Mouse (Mus musculus) liver, embryonic 11.5 days (tissue): ENCODE measurements at regions not wholly inside any gene's neighbourhood (a gene's known extent, or its start where the extent isn't known, plus 50 kb on each side); places are given as distances from the start of the nearest gene placed in this dataset.

Experiments
- ATAC-seq: fragments of 200-750 bp; cut with Nextera tagmentation; replicated peaks from 2 replicates; pipeline ENCODE4 v1.8.0; 2017; ENCODE audit warnings: moderate number of reproducible peaks, mild to moderate bottlenecking, moderate TSS enrichment, moderate library complexity; ENCODE audit not compliant: low FRiP score
- DNase-seq: peaks from one replicate; pipeline ENCODE4 v3.0.0-alpha.2; 2017; ENCODE audit warnings: low spot score
- H3K27ac ChIP-seq: fragments of 300-500 bp; sonication (generic); 2 replicates; pipeline ENCODE4 v1.5.1; 2014; ENCODE audit warnings: mild to moderate bottlenecking, low read depth, low read length, control low read depth
- H3K27me3 ChIP-seq: fragments of 300-500 bp; sonication (generic); replicated peaks from 2 replicates; pipeline ENCODE4 v1.6.1; 2014; ENCODE audit warnings: low read length, mixed read lengths; ENCODE audit not compliant: control insufficient read depth, insufficient read depth
- H3K36me3 ChIP-seq: fragments of 300-500 bp; sonication (generic); 2 replicates; pipeline ENCODE4 v1.6.1; 2014; ENCODE audit warnings: mild to moderate bottlenecking, low read length, moderate library complexity, mixed read lengths; ENCODE audit not compliant: control insufficient read depth, insufficient read depth
- H3K4me1 ChIP-seq: fragments of 300-500 bp; sonication (generic); replicated peaks from 2 replicates; pipeline ENCODE4 v1.6.1; 2014; ENCODE audit warnings: low read length, mixed read lengths; ENCODE audit not compliant: control insufficient read depth, insufficient read depth
- H3K4me2 ChIP-seq: fragments of 300-500 bp; sonication (generic); 2 replicates; pipeline ENCODE4 v1.6.1; 2014; ENCODE audit warnings: mild to moderate bottlenecking, control low read depth, moderate library complexity
- H3K4me3 ChIP-seq: fragments of 300-500 bp; sonication (generic); 2 replicates; pipeline ENCODE4 v1.5.1; 2014; ENCODE audit warnings: low read depth, low read length, control low read depth
- H3K9ac ChIP-seq: fragments of 300-500 bp; sonication (generic); 2 replicates; pipeline ENCODE4 v1.6.1; 2014; ENCODE audit warnings: low read depth, low read length, control low read depth
- H3K9me3 ChIP-seq: fragments of 300-500 bp; sonication (generic); 2 replicates; pipeline ENCODE4 v1.6.1; 2016; ENCODE audit warnings: low read length, inconsistent platforms, mixed read lengths; ENCODE audit not compliant: control insufficient read depth
- WGBS: fragments of 180-500 bp; shearing (Covaris S2); extraction: QIAGEN DNeasy Blood & Tissue Kit; methylation state at CpG from one replicate; pipeline ENCODE4 v1.1.7; 2014; 5-methylcytosine and 5-hydroxymethylcytosine counted together

DNA sequence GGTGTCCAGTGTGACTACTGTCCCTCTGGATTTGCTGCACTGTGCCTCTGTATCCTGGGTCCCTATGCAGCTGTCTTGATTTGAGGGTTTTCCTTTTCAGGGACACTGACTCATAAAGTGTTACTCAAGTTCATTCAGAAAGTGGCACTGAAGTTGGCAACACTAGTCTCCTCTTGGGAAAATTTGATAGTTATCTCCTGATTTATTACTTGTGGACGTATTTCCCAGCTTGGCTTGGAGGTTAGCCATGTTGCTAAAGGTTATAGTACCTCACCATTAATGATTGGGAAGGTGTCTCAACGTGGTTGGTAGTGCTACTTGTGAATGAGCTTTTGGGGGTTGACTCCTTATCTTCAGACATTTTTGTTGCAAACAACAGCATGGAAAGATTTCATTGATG lies 130.1 kb upstream of the Ttc29 start:
- Histone ChIP-seq H3K27me3 (no peaks in the 10 kb centered on the region), H3K9me3 (no peaks in the 10 kb centered on the region), H3K4me3 (no peak overlapping the region), H3K9ac (no peak overlapping the region), H3K27ac (no peak overlapping the region), H3K4me2 (no peak overlapping the region), H3K36me3 (no peaks in the 10 kb centered on the region), H3K4me1 (no peaks in the 10 kb centered on the region)
- no peak for ATAC-seq
- DNase-seq = no peak
- WGBS = 79% methylated on average over 2 of the region's 2 CpGs

DNA sequence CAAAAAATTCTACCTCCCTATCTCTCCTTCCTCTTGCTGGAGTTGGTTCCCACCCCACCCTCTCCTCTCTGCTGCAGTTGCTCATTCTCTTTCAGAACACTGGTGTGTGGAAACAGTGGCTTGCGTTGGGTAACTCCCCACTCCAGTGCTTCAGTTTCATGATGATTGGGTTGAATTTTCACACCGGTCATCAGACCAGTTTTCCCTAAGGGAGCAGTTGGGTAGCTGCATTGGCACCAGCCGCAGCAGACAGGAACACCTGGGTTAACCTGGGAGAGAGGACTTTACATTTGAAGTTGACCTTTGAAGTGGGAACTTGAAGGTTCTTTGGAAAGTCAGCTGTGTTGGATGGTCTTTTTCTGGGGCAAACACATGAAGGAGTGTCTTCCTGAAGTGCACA lies 126.7 kb upstream of the Ttc29 start:
- Histone ChIP-seq H3K36me3 (no peaks in the 10 kb centered on the region), H3K4me2 (no peak overlapping the region), H3K9ac (no peak overlapping the region), H3K4me3 (no peak overlapping the region), H3K27me3 (no peaks in the 10 kb centered on the region), H3K4me1 (no peaks in the 10 kb centered on the region), H3K27ac (no peak overlapping the region), H3K9me3 (no peaks in the 10 kb centered on the region)
- ATAC-seq (no peak), DNase-seq (no peak)
- 92% methylated on average over 3 of the region's 3 CpGs for WGBS

DNA sequence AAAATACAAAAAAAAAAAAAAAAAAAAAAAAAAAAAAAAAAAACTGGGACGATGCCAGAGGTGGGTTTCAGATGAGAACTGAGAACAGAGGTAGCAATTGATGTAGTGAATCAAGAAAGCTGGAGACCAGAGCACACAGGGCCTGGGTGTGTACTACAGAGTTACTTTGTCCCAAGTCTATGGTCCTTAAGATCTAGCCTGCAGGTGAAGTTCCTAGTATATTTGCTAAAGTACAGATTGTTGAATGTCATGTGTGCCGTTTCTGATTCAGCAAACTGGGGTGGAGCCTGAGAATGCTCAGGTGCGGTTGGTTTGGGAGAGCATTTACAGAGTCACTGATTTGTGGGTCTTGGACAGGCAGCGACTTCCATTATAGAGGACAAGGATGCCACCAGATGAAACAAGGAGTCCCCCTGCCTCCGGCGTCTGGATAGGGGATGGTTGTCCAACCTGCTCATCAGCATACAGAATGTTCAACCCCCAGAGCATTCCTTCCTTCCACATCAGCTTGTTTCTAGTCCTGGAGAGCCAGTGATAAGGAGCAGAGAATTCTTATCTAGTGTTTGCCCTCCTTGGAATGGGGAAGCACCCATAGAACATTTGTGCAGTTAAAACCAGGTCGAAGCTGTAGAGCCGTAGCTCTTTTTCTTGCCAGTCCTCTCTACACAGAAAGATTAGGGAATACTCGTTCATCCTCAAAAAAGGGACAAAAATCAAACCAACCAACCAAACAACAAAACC lies 122.5 kb upstream of the Ttc29 start:
- ATAC-seq (no peak), DNase-seq (no peak)
- no peaks in the 10 kb centered on the region for H3K4me1 ChIP-seq
- H3K27me3 ChIP-seq = no peaks in the 10 kb centered on the region
- no peaks in the 10 kb centered on the region for H3K36me3 ChIP-seq
- H3K4me2 ChIP-seq = no peak overlapping the region
- no peak overlapping the region for H3K9ac ChIP-seq
- H3K4me3 ChIP-seq = no peak overlapping the region
- no peaks in the 10 kb centered on the region for H3K9me3 ChIP-seq
- 56% methylated on average over 9 of the region's 9 CpGs for WGBS
- H3K27ac ChIP-seq = no peak overlapping the region

DNA sequence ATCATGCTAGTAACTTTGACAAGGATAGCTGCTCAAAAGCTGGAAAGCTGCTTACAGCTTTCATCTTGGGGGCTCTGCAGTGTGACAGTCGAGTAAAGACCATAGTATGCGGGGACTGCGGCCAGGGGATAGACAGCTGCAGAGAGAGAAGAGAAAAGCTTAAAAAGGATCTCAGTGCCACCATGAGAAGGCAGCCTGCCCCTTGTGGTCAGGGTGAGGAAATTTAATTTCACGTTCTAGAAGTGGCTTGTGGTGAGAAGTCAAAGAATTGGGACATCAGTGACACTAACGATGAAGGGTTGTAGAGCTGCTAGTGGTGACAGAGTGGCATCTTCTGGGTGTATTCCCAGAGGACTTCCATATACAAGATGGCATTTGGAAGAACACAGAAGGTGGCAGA lies 116.7 kb upstream of the Ttc29 start:
- DNase-seq (no peak), ATAC-seq (no peak)
- Histone ChIP-seq H3K9me3 (no peaks in the 10 kb centered on the region), H3K36me3 (no peaks in the 10 kb centered on the region), H3K27me3 (no peaks in the 10 kb centered on the region), H3K4me3 (no peak overlapping the region), H3K9ac (no peak overlapping the region), H3K4me1 (no peaks in the 10 kb centered on the region), H3K27ac (no peak overlapping the region), H3K4me2 (no peak overlapping the region)
- WGBS = 51% methylated on average over 5 of the region's 5 CpGs

DNA sequence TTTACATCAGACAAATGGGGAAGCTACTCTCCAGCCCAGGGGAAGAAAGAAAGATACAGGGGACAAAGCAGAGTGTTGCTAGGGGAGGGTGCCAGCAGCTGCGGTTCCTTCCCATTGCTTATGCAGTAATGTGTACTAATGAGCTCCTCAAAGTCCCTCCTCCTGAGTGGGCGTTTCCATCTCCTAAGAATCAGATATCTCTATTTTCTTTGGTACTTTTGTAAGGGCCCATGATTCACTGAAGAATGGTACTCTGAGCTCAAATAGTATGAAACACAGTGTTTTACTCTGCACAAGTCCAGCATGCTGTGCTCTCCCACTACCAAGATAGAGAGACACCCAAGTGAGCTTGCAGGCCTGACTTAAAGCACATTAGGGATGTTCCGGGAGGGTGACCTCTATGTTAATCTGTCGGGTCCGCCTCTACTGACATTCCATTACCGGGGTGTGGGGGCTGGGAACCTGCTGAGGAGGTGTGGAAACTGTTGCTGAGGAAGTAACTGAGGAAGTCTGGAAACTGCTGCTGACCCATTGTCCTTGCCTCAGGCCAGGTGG lies 114.8 kb upstream of the Ttc29 start:
- 28% methylated on average over 6 of the region's 6 CpGs for WGBS
- Histone ChIP-seq H3K36me3 (no peaks in the 10 kb centered on the region), H3K4me1 (no peaks in the 10 kb centered on the region), H3K4me3 (no peak overlapping the region), H3K4me2 (no peak overlapping the region), H3K27ac (no peak overlapping the region), H3K9me3 (no peaks in the 10 kb centered on the region), H3K27me3 (no peaks in the 10 kb centered on the region), H3K9ac (no peak overlapping the region)
- no peak for ATAC-seq
- no peak for DNase-seq

DNA sequence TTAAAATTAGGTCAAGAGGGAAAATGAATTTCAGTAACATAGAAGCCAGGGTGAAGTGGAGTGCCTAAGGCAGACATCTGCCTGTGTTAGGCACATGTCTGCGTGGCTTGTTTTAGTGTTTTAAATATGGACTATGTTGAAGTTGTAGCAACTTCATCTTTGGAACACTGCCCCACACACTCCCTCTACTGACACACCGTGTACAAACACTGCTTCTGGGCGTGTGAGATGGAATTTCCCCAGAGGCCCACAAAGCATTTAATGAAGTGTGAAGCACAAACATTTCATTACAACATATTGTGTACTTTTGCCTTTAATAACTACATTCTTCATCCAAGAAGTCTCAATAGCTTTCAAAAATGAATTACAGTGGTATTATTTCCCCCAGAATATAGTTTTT lies 114.0 kb upstream of the Ttc29 start:
- no peak overlapping the region for H3K9ac ChIP-seq
- no peaks in the 10 kb centered on the region for H3K4me1 ChIP-seq
- ATAC-seq (no peak), DNase-seq (no peak)
- no peak overlapping the region for H3K27ac ChIP-seq
- H3K4me2 ChIP-seq = no peak overlapping the region
- no peaks in the 10 kb centered on the region for H3K27me3 ChIP-seq
- H3K36me3 ChIP-seq = no peaks in the 10 kb centered on the region
- no peaks in the 10 kb centered on the region for H3K9me3 ChIP-seq
- no peak overlapping the region for H3K4me3 ChIP-seq
- WGBS = 84% methylated on average over 3 of the region's 3 CpGs

DNA sequence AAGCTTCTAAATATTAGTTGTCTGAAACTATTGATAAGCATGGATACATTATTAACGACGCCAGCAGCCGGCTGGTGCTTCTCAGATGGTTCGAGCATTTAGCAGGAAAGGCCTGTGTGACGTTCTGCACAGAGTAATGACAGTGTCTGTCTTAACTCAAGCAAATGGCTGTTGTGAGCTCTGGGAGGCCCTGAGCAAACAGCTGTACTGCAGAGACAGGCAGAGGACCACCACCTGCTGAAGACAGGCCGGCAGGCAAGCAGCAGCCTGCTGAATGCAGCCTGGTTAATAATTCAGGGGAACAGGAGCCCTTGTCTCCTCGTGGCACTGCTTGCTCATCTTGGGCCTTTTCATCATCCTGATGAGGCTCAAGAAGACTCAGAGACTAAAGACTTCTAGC lies 105.8 kb upstream of the Ttc29 start:
- WGBS = 46% methylated on average over 7 of the region's 7 CpGs
- no peak overlapping the region for H3K4me3 ChIP-seq
- H3K27ac ChIP-seq = no peak overlapping the region
- no peak overlapping the region for H3K9ac ChIP-seq
- DNase-seq = no peak
- ATAC-seq = no peak
- no peak overlapping the region for H3K4me2 ChIP-seq
- no peaks in the 10 kb centered on the region for H3K36me3 ChIP-seq
- no peaks in the 10 kb centered on the region for H3K9me3 ChIP-seq
- H3K4me1 ChIP-seq = no peaks in the 10 kb centered on the region
- H3K27me3 ChIP-seq = no peaks in the 10 kb centered on the region

DNA sequence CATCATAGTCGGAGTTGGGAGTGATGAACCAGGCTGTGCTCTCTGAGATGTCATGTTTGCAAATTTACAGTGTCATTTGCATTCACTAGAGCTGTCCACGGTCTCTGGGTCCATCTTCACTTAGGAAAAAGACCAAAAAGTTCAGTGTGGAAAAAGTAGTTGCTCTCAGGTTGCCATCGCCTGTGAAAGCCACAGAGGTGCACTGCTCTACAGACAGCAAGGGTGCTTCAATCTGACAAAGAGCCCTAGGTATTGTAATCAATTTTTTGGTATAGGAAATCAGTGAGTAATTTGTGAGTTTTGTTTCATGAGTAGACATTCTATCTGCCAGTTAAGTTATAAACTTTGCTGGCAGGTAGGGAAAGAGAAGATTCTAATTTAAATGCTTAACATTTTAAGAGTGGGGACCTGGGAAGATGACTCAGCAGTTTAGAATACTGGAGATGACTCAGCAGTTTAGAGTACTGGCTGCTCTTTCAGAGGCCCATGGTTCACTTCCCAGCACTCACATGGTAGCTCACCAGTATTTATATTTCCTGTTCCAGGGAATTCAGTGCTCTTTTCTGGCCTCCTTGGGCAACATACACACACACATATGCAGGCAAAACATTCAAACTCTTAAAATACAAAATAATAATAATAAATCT lies 103.0 kb upstream of the Ttc29 start:
- DNase-seq = no peak
- no peak overlapping the region for H3K4me2 ChIP-seq
- ATAC-seq = no peak; the same call in 1 of the 2 replicates
- no peaks in the 10 kb centered on the region for H3K27me3 ChIP-seq
- no peak overlapping the region for H3K9ac ChIP-seq
- H3K9me3 ChIP-seq = no peaks in the 10 kb centered on the region
- no peak overlapping the region for H3K4me3 ChIP-seq
- H3K36me3 ChIP-seq = no peaks in the 10 kb centered on the region
- no peaks in the 10 kb centered on the region for H3K4me1 ChIP-seq
- 67% methylated on average over 3 of the region's 3 CpGs for WGBS
- H3K27ac ChIP-seq = no peak overlapping the region

DNA sequence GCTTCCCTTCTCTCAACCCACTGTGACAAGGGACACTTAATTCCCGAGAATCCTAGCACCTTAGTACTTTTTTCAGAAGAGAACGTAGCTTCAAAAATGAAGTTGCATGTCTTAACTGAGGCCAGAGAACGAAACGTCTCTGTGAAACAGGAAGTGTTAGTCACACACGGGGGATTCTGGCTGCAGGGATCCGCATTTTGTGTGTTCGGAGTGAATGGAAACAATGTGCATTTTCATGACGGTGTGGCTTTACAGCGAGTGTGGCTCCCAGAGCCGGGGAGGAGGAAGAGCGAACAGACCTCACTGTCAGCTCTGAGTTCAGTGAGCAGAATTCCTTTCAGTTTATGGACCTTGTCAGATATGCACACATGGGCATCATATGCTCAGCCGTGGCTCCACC lies 100.0 kb upstream of the Ttc29 start:
- 42% methylated on average over 12 of the region's 12 CpGs for WGBS
- Histone ChIP-seq H3K4me2 (peak overlapping the region; percentile 20), H3K4me3 (no peak overlapping the region), H3K27ac (no peak overlapping the region), H3K27me3 (no peaks in the 10 kb centered on the region), H3K9me3 (no peaks in the 10 kb centered on the region), H3K9ac (no peak overlapping the region), H3K4me1 (no peaks in the 10 kb centered on the region), H3K36me3 (no peaks in the 10 kb centered on the region)
- ATAC-seq (no peak), DNase-seq (no peak)
